Mouse (Mus musculus): ENCODE results near the gene Gas7. TPM values are rescaled to one million over a fixed set of nuclear protein-coding genes. Genes with fewer than 3 reads are reported as not detected.

The Gas7 gene
- polyA plus RNA-seq, 1 experiment from 2014 or later = 13.5 TPM

DNA sequence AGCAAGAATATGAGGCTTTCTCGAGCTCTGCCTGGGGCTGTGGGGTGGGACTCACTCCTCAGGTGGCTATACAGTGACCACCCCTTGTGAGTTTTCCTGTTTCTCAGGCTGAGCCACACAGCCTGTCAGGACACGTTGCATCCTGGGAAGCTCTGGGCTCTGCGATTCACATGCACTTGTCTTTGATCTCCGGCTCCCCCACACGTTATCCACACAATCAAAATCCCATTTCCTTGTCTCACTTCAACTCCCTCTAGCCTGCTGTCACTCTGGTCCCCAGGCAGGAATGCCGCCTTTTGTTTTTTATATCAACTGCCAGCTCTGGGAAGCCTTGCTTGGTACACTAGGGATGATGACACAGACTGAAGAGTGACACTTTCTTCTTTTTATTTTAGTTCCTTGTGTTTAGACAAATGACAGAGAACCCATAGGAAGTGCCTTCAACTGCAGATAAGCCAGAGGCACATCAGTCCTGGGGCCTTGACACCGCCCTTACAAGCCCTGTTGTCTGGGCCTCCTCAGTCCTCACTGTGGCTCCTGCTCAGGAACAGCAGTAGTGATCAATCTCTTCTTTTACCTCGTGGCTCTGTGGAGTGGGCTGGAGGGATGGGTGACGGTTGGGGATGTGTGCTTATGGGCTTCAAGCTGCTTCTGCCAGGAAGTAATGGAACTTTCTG is 103.7 kb downstream of the Gas7 start:
- Histone ChIP-seq H3K4me3 (ENCODE audit: low read length) (no peak overlapping the region), H3K9me3 (ENCODE audit: control insufficient read depth, low read length) (no peaks in the 10 kb centered on the region), H3K27ac (ENCODE audit: low read length) (peak overlapping the region; percentile 59), H3K4me2 (ENCODE audit: low read depth, low read length) (no peak overlapping the region), H3K36me3 (ENCODE audit: control insufficient read depth, insufficient read depth, low read length) (no peaks in the 10 kb centered on the region), H3K27me3 (ENCODE audit: control insufficient read depth, insufficient read depth, low read depth, low read length) (no peaks in the 10 kb centered on the region), H3K4me1 (replicated peaks; ENCODE audit: control insufficient read depth, insufficient read depth, low read length) (peaks cover 5% of the 10 kb centered on the region; the same call in 1 of the 2 replicates), H3K9ac (ENCODE audit: low read length) (no peak overlapping the region)
- 21% methylated on average over 9 of the region's 9 CpGs for WGBS
- peak; percentile 63 for ATAC-seq (ENCODE audit: low read depth)

DNA sequence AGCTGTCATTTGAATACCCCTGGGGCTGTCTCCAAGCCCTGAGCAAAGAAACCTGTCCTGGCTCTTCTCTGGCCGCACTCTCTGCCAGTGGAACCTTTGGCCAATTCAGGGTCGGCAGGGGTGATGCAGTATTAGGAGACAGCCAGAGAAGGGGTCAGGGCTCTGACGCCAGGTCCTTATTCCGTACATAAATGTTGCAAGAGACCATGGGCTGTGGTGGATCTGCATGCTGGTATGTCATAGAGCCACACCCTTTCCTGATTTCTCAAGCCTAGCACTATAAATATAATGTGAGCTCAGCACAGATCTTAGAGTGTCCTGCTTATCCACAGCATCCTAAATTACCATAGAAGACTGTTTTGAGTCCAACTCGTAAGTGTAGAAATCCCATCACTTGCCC is 104.3 kb downstream of the Gas7 start:
- Histone ChIP-seq H3K9me3 (ENCODE audit: control insufficient read depth, low read length) (no peaks in the 10 kb centered on the region), H3K36me3 (ENCODE audit: control insufficient read depth, insufficient read depth, low read length) (no peaks in the 10 kb centered on the region), H3K9ac (ENCODE audit: low read length) (no peak overlapping the region), H3K4me1 (replicated peaks; ENCODE audit: control insufficient read depth, insufficient read depth, low read length) (peaks cover 5% of the 10 kb centered on the region; the same call in 1 of the 2 replicates), H3K4me2 (ENCODE audit: low read depth, low read length) (no peak overlapping the region), H3K4me3 (ENCODE audit: low read length) (no peak overlapping the region), H3K27me3 (ENCODE audit: control insufficient read depth, insufficient read depth, low read depth, low read length) (no peaks in the 10 kb centered on the region), H3K27ac (ENCODE audit: low read length) (peak overlapping the region; percentile 59)
- ATAC-seq (ENCODE audit: low read depth) = peak; percentile 48; the same call in 1 of the 2 replicates
- 69% methylated on average over 5 of the region's 5 CpGs for WGBS

DNA sequence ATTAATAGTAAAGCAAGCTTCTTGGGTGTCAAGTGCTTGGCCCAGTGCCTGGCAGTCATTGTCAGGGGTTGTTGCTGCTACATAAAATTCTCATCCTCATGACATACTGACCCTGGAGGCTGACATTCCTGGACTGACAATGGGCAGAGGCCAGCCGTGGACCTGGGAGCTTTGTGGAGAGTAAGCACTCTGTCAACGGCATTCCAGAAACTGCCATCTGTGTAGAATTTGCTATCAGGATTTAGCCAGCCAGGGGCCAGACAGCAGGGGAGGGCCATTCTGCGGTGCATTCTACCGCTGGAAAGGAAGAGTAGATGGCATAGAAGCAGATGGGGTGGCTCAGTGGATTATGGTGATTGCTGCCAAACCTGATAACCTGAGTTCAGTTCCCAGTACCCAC is 106.4 kb downstream of the Gas7 start:
- H3K36me3 ChIP-seq (ENCODE audit: control insufficient read depth, insufficient read depth, low read length) = no peaks in the 10 kb centered on the region
- no peak overlapping the region for H3K27ac ChIP-seq (ENCODE audit: low read length)
- H3K4me3 ChIP-seq (ENCODE audit: low read length) = no peak overlapping the region
- no peak overlapping the region for H3K4me2 ChIP-seq (ENCODE audit: low read depth, low read length)
- no peak for ATAC-seq (ENCODE audit: low read depth)
- no peaks in the 10 kb centered on the region for H3K27me3 ChIP-seq (ENCODE audit: control insufficient read depth, insufficient read depth, low read depth, low read length)
- H3K9ac ChIP-seq (ENCODE audit: low read length) = no peak overlapping the region
- peaks cover 5% of the 10 kb centered on the region; the same call in 1 of the 2 replicates for H3K4me1 ChIP-seq (replicated peaks; ENCODE audit: control insufficient read depth, insufficient read depth, low read length)
- no peaks in the 10 kb centered on the region for H3K9me3 ChIP-seq (ENCODE audit: control insufficient read depth, low read length)
- WGBS = 33% methylated on average over 4 of the region's 4 CpGs

DNA sequence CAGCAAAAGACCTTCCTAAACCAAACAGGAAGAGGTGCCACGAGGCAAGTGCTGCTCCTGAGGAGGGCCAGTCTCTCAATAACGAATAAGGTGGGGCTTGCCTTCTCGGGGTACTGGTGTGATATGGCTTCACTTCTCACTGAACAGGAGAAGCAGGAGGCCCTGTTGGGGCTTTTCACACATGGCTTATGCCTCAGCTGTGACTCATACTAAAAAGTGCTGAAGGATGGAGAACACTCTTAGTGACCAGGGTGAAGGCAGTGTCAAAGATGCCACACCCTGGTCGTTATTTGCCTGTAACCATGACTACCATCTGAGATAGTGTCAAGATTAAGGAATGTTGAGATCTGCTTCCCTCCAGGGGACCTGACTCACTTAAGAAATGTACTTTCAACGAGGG is 107.9 kb downstream of the Gas7 start:
- ATAC-seq (ENCODE audit: low read depth) = 0 out of 2 replicates have a peak, but pooled peaks have one; percentile 29
- WGBS = 15% methylated on average over 5 of the region's 5 CpGs
- no peak overlapping the region for H3K27ac ChIP-seq (ENCODE audit: low read length)

DNA sequence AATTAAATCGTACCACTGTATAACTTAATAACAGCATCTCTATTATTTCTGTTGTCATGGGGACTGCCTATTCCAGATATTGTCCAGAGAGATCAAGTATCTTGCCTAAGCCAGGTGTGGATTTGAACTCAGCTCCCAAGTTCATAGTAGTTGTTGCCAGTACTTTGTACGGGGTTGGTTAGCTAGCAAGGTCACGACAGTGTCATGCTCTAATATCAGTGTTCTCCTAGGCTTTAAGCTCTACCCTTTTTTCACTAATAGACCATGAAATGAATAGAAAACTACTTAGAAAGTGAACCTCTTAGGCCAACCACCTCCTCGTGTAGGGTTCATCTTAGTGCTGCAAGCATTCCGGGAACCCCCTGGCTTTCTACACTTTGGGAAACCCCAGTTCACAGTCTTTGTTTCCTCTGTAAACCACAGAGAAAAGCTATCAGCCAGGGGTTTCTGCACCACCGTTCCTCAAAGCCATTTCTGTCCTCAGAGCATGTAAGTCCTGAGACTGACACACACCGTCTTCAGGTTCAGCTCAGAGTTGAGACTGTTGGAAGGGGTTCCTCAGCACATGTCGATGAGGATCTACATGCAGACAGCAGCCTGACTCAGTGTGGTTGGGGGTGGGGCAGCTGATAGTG is 108.9 kb downstream of the Gas7 start:
- Histone ChIP-seq H3K4me1 (replicated peaks; ENCODE audit: control insufficient read depth, insufficient read depth, low read length) (peaks cover 5% of the 10 kb centered on the region; the same call in 1 of the 2 replicates), H3K9me3 (ENCODE audit: control insufficient read depth, low read length) (no peaks in the 10 kb centered on the region), H3K4me3 (ENCODE audit: low read length) (no peak overlapping the region), H3K4me2 (ENCODE audit: low read depth, low read length) (no peak overlapping the region), H3K9ac (ENCODE audit: low read length) (no peak overlapping the region), H3K27ac (ENCODE audit: low read length) (no peak overlapping the region), H3K27me3 (ENCODE audit: control insufficient read depth, insufficient read depth, low read depth, low read length) (no peaks in the 10 kb centered on the region), H3K36me3 (ENCODE audit: control insufficient read depth, insufficient read depth, low read length) (no peaks in the 10 kb centered on the region)
- 77% methylated on average over 8 of the region's 8 CpGs for WGBS
- ATAC-seq (ENCODE audit: low read depth) = no peak

More for the DNA sequence above, 107.9 kb downstream of the Gas7 start:
- Histone ChIP-seq H3K9ac (ENCODE audit: low read length) (no peak overlapping the region), H3K36me3 (ENCODE audit: control insufficient read depth, insufficient read depth, low read length) (no peaks in the 10 kb centered on the region), H3K9me3 (ENCODE audit: control insufficient read depth, low read length) (no peaks in the 10 kb centered on the region), H3K27me3 (ENCODE audit: control insufficient read depth, insufficient read depth, low read depth, low read length) (no peaks in the 10 kb centered on the region), H3K4me1 (replicated peaks; ENCODE audit: control insufficient read depth, insufficient read depth, low read length) (peaks cover 5% of the 10 kb centered on the region; the same call in 1 of the 2 replicates), H3K4me3 (ENCODE audit: low read length) (no peak overlapping the region), H3K4me2 (ENCODE audit: low read depth, low read length) (no peak overlapping the region)

DNA sequence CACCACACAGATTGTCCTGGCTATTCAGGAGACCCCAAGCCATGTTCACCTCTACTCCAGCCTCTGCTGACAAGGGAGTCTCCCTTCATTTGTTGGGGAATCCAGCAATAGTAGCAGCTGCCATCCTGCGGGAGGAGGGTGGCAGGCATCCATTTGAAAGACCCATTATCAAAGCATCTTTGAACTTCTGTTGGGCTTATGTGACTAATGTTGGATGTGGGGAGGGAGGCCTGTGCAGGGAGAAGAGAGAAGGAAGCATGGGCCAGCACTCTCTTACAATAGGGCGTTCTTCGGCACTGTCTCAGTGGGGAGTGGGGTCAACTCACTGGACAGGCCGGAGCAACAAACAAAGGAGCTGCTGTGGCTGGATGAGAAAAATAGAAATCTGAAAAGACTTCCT is 110.3 kb downstream of the Gas7 start:
- WGBS = 82% methylated on average over 4 of the region's 4 CpGs

DNA sequence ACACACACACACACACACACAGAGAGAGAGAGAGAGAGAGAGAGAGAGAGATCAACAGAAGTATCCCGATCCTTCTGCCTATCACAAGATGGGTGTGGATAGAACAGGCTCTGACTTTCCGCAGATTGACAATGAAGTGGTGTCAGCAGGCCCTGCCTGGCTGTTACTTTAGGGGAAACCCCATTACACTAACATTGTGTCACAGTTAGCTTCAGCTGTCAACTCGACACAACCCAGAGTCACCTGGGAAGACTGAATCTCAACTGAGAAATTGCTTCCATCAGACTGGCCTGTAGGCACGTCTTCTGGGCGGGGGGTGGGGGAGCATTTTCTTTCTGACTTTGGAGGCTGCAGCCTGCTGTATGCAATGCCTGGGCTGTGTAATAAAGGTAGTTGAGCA is 111.5 kb downstream of the Gas7 start:
- Histone ChIP-seq H3K27me3 (ENCODE audit: control insufficient read depth, insufficient read depth, low read depth, low read length) (no peaks in the 10 kb centered on the region), H3K27ac (ENCODE audit: low read length) (no peak overlapping the region), H3K9ac (ENCODE audit: low read length) (no peak overlapping the region), H3K9me3 (ENCODE audit: control insufficient read depth, low read length) (no peaks in the 10 kb centered on the region), H3K4me1 (replicated peaks; ENCODE audit: control insufficient read depth, insufficient read depth, low read length) (peaks cover 5% of the 10 kb centered on the region; the same call in 1 of the 2 replicates), H3K4me3 (ENCODE audit: low read length) (no peak overlapping the region), H3K4me2 (ENCODE audit: low read depth, low read length) (no peak overlapping the region), H3K36me3 (ENCODE audit: control insufficient read depth, insufficient read depth, low read length) (no peaks in the 10 kb centered on the region)
- no peak for ATAC-seq (ENCODE audit: low read depth)
- WGBS = 76% methylated on average over 5 of the region's 5 CpGs

More for the DNA sequence above, 110.3 kb downstream of the Gas7 start:
- H3K27ac ChIP-seq (ENCODE audit: low read length) = no peak overlapping the region
- H3K4me1 ChIP-seq (replicated peaks; ENCODE audit: control insufficient read depth, insufficient read depth, low read length) = 0 out of 2 replicates have a peak, but pooled peaks cover 2% of the 10 kb centered on the region
- no peaks in the 10 kb centered on the region for H3K36me3 ChIP-seq (ENCODE audit: control insufficient read depth, insufficient read depth, low read length)
- H3K4me2 ChIP-seq (ENCODE audit: low read depth, low read length) = no peak overlapping the region
- no peak overlapping the region for H3K4me3 ChIP-seq (ENCODE audit: low read length)
- H3K9ac ChIP-seq (ENCODE audit: low read length) = no peak overlapping the region
- ATAC-seq (ENCODE audit: low read depth) = no peak
- H3K27me3 ChIP-seq (ENCODE audit: control insufficient read depth, insufficient read depth, low read depth, low read length) = no peaks in the 10 kb centered on the region
- no peaks in the 10 kb centered on the region for H3K9me3 ChIP-seq (ENCODE audit: control insufficient read depth, low read length)

DNA sequence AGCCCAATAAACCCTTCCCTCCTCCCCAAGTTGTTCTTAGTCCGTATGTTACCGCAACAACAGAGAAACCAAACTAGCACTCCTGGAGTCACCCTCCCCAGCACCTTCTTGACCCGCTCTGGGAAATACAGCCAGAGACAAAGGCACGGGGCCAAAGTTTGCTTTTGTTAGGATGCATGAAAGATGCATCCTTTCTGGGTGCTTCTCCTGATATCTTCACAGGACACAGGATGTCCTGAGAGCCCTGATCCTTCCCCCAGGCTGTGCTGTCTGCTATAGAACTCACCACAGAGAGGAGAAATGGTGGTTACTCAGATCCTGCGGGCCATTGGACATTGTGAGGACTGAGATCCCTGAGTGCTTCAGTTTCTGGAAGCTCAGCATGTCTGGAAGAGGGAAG is 111.9 kb downstream of the Gas7 start:
- H3K4me1 ChIP-seq (replicated peaks; ENCODE audit: control insufficient read depth, insufficient read depth, low read length) = peaks cover 5% of the 10 kb centered on the region; the same call in 1 of the 2 replicates
- H3K27ac ChIP-seq (ENCODE audit: low read length) = no peak overlapping the region
- no peak overlapping the region for H3K9ac ChIP-seq (ENCODE audit: low read length)
- 65% methylated on average over 5 of the region's 5 CpGs for WGBS
- H3K36me3 ChIP-seq (ENCODE audit: control insufficient read depth, insufficient read depth, low read length) = no peaks in the 10 kb centered on the region
- no peak overlapping the region for H3K4me2 ChIP-seq (ENCODE audit: low read depth, low read length)
- H3K27me3 ChIP-seq (ENCODE audit: control insufficient read depth, insufficient read depth, low read depth, low read length) = no peaks in the 10 kb centered on the region
- ATAC-seq (ENCODE audit: low read depth) = no peak
- no peaks in the 10 kb centered on the region for H3K9me3 ChIP-seq (ENCODE audit: control insufficient read depth, low read length)
- no peak overlapping the region for H3K4me3 ChIP-seq (ENCODE audit: low read length)

DNA sequence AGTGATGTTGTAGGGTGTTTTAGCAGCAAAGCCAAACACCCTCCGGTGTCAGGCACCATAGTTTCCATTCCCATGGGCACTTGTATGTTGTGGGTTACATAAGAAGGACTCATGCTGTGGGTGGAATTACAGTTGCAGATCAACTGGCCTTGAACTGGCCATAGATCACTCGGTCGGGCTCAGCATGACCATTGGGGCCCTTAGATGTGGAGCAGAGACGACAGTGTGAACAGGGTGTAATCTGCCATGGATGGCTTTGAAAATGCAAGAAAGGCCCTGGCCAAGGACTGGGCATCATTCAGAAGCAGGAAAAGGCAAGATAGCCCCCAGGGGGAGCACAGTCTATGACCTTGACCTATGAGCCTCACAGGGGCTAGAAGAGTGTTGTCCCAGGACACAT is 112.8 kb downstream of the Gas7 start:
- no peaks in the 10 kb centered on the region for H3K36me3 ChIP-seq (ENCODE audit: control insufficient read depth, insufficient read depth, low read length)
- H3K4me1 ChIP-seq (replicated peaks; ENCODE audit: control insufficient read depth, insufficient read depth, low read length) = peaks cover 3% of the 10 kb centered on the region; the same call in 1 of the 2 replicates
- ATAC-seq (ENCODE audit: low read depth) = no peak
- no peak overlapping the region for H3K9ac ChIP-seq (ENCODE audit: low read length)
- no peaks in the 10 kb centered on the region for H3K9me3 ChIP-seq (ENCODE audit: control insufficient read depth, low read length)
- no peak overlapping the region for H3K4me2 ChIP-seq (ENCODE audit: low read depth, low read length)
- H3K27ac ChIP-seq (ENCODE audit: low read length) = no peak overlapping the region
- H3K4me3 ChIP-seq (ENCODE audit: low read length) = no peak overlapping the region
- no peaks in the 10 kb centered on the region for H3K27me3 ChIP-seq (ENCODE audit: control insufficient read depth, insufficient read depth, low read depth, low read length)
- WGBS = 91% methylated on average over 4 of the region's 4 CpGs
